Mouse (Mus musculus) neural tube, embryonic 14.5 days (tissue): ENCODE measurements at regions not wholly inside any gene's neighbourhood (a gene's known extent, or its start where the extent isn't known, plus 50 kb on each side); places are given as distances from the start of the nearest gene placed in this dataset.

Source experiments
- ATAC-seq: fragments of 200-750 bp; cut with Nextera tagmentation; 2 replicates; pipeline ENCODE4 v1.8.0; 2017; ENCODE audit warnings: low read depth, mild to moderate bottlenecking, moderate TSS enrichment, moderate library complexity
- H3K27ac ChIP-seq: fragments of 300-500 bp; sonication (generic); 2 replicates; pipeline ENCODE4 v1.5.1; 2014; ENCODE audit warnings: low read depth, mild to moderate bottlenecking, control low read depth, low read length, moderate library complexity, mixed read lengths
- H3K27me3 ChIP-seq: fragments of 300-500 bp; sonication (generic); 2 replicates; pipeline ENCODE4 v1.6.1; 2014; ENCODE audit warnings: low read length; ENCODE audit not compliant: control insufficient read depth, insufficient read depth
- H3K36me3 ChIP-seq: fragments of 300-500 bp; sonication (generic); 2 replicates; pipeline ENCODE4 v1.6.1; 2014; ENCODE audit warnings: low read length, mixed read lengths; ENCODE audit not compliant: control insufficient read depth, insufficient read depth
- H3K4me1 ChIP-seq: fragments of 300-500 bp; sonication (generic); 2 replicates; pipeline ENCODE4 v1.6.1; 2014; ENCODE audit warnings: low read length; ENCODE audit not compliant: control insufficient read depth, insufficient read depth
- H3K4me2 ChIP-seq: fragments of 300-500 bp; sonication (generic); 2 replicates; pipeline ENCODE4 v1.6.1; 2014; ENCODE audit warnings: mild to moderate bottlenecking, low read depth, low read length, control low read depth
- H3K4me3 ChIP-seq: fragments of 300-500 bp; sonication (generic); 2 replicates; pipeline ENCODE4 v1.5.1; 2014; ENCODE audit warnings: low read depth, low read length, control low read depth, mixed read lengths
- H3K9ac ChIP-seq: fragments of 300-500 bp; sonication (generic); replicated peaks from 2 replicates; pipeline ENCODE4 v1.6.1; 2014; ENCODE audit warnings: low read depth, mild to moderate bottlenecking, control low read depth, low read length, mixed read lengths
- H3K9me3 ChIP-seq: fragments of 300-500 bp; sonication (generic); 2 replicates; pipeline ENCODE4 v1.6.1; 2016; ENCODE audit warnings: low read length; ENCODE audit not compliant: control insufficient read depth
- WGBS: fragments of 180-500 bp; shearing (Covaris S2); extraction: QIAGEN DNeasy Blood & Tissue Kit; methylation state at CpG from one replicate; pipeline ENCODE4 v1.1.7; 2014; 5-methylcytosine and 5-hydroxymethylcytosine counted together

DNA sequence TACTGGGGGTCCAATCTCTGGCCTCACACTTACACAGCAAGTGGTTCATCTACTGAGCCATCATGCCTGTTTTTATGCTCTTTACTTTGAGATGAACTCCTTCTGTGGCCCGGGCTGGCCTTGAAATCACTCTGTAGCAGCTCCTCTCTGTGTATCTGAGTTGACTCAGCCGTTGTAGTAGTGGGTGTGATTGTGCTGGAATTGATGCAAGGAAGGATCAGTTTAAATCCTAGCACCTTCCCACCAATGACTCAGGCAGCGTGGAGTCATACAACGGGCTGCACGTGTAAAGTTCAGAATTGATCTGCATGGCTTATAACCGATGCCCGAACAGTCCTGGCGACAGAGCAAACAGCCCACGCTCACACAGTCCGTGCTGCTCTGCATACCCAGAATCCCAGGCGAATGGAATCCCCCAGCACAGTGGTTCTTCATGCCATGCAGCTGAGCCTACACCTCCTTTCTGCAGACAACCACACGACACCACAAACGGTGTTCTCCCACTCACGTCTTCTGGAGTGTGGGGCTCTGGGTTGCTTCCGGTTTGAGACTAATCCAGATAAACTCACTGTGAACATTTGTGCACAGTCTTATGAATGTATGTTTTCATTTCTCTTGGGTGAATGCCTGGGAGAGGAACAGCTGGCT is 81.2 kb downstream of the Gm5294 start:
- WGBS: 86% methylated on average over 15 of the region's 15 CpGs
- Histone ChIP-seq H3K4me2 (no peak overlapping the region), H3K9ac (no peak overlapping the region), H3K4me3 (no peak overlapping the region), H3K27me3 (no peaks in the 10 kb centered on the region), H3K36me3 (no peaks in the 10 kb centered on the region), H3K9me3 (no peaks in the 10 kb centered on the region), H3K4me1 (no peaks in the 10 kb centered on the region), H3K27ac (no peak overlapping the region)
- ATAC-seq: no peak

DNA sequence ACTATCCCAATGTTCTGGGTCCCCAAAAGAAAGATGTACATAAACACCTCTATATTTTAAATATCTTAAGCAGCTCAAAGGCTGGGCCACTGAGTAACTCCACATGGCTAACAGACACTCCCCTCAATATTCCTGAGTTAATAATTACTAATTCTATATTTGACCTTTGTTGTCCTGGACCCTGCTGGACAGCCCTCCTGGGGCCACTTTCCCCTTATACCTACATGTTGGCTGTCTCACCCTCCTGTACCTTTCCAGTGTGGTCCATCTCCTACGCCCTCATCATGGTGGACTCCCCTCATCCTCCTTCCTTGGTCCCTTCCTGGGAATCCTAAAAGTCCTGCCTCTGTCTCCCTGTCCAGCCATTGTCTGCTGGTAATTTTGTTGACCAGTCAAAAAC is 82.4 kb downstream of the Gm5294 start:
- no peak overlapping the region for H3K4me3 ChIP-seq
- H3K36me3 ChIP-seq: no peaks in the 10 kb centered on the region
- H3K27ac ChIP-seq: no peak overlapping the region
- no peak for ATAC-seq
- H3K27me3 ChIP-seq: no peaks in the 10 kb centered on the region
- no peaks in the 10 kb centered on the region for H3K9me3 ChIP-seq
- no peak overlapping the region for H3K4me2 ChIP-seq
- no peaks in the 10 kb centered on the region for H3K4me1 ChIP-seq
- H3K9ac ChIP-seq: no peak overlapping the region
- WGBS: 90% methylated on average over 1 of the region's 1 CpGs

DNA sequence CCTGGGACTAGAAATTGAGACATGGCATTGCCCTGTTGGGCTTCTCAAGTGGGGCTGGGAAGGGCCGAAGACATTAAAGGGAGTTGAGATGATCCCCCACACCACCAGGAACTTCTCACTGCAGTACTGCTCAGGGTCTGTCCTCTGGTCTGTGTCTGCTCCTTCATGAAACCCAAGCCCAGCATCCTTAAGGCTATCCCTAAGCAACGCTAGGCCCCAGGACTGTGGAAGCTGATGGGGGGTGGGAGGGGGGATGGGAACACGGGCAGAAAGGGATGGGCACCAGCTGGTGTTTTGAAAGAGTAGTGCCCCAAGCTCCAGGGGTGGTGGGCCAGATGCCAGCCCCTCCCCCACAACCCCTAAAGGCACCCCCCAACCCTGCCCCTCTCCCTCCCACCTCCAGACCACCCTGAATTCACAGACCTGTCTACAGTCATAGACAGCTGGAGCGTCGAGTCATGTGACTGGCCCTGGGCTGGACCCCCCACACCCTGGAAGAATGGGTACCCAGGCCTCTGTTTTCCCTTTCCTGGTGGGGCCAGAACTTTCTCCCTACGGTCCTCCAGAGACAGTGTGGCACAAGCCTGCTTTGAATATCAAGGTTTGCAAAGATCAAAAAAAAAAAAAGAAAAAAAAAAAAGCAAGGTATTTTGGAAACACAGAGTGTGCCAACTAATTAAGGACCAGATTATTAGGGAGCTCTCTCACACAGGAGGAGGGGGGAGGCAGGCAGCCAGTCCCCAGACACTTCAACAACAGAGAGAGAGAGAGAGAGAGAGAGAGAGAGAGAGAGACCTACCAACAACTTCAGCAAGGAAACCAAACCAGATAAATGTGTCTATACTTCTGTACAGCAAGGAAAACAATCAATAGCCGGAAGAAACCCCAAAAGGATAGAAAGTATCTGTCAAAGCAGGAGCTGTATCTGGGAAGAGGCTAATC is 85.1 kb downstream of the Pdgfa start:
- Histone ChIP-seq H3K27me3 (no peaks in the 10 kb centered on the region), H3K4me2 (no peak overlapping the region), H3K4me1 (0 out of 2 replicates have a peak, but pooled peaks cover 5% of the 10 kb centered on the region), H3K9ac (no peak overlapping the region), H3K27ac (no peak overlapping the region), H3K4me3 (no peak overlapping the region), H3K9me3 (no peaks in the 10 kb centered on the region), H3K36me3 (no peaks in the 10 kb centered on the region)
- 51% methylated on average over 7 of the region's 7 CpGs for WGBS
- peak; percentile 49; the same call in 1 of the 2 replicates for ATAC-seq

DNA sequence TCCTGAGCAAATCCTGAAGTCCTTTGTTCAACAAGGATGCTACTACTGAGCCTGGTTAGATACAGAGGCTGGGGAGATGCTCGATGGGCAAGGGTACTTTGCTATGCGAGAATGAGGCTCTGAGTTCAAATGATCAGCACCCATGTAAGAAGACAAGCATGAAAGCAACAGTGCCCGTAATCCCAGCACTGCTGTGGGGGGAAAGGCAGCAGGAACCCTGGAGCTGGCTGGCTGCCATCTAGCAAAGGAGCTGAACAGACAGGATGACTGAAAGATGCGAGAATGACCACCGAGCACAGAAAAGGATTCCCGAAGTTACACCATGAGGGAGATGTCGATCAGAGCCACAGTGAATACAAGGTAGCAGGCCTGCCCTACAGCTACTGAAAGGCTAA is 84.5 kb downstream of the Pdgfa start:
- no peak overlapping the region for H3K4me3 ChIP-seq
- no peak overlapping the region for H3K4me2 ChIP-seq
- no peak overlapping the region for H3K27ac ChIP-seq
- H3K9me3 ChIP-seq: no peaks in the 10 kb centered on the region
- no peak overlapping the region for H3K9ac ChIP-seq
- H3K4me1 ChIP-seq: 0 out of 2 replicates have a peak, but pooled peaks cover 5% of the 10 kb centered on the region
- WGBS: 55% methylated on average over 7 of the region's 7 CpGs
- no peaks in the 10 kb centered on the region for H3K36me3 ChIP-seq
- no peaks in the 10 kb centered on the region for H3K27me3 ChIP-seq
- no peak for ATAC-seq

DNA sequence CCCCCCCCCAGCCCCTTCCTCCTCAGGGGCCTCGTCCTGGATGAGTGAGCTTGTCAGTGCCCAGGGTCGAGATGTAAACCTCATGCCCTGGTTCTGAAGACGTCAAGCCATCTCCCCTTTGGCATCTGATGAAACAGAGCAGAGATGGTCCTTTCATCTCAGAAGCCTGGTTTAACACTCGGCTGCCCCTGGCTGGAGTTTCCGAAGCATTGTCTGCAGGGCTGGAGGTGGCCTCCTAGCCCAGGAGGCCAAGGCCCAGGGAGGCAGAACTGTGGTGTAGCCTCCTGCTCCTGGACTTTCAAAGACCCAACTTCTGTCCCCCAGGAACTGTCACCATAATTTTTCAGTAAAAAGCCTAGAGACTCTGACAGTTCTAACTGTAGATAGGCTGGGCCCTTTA is 82.1 kb downstream of the Pdgfa start:
- no peaks in the 10 kb centered on the region for H3K9me3 ChIP-seq
- no peaks in the 10 kb centered on the region for H3K36me3 ChIP-seq
- 0 out of 2 replicates have a peak, but pooled peaks cover 5% of the 10 kb centered on the region for H3K4me1 ChIP-seq
- no peaks in the 10 kb centered on the region for H3K27me3 ChIP-seq
- no peak overlapping the region for H3K4me3 ChIP-seq
- no peak overlapping the region for H3K9ac ChIP-seq
- H3K4me2 ChIP-seq: no peak overlapping the region
- no peak overlapping the region for H3K27ac ChIP-seq
- ATAC-seq: no peak
- WGBS: 24% methylated on average over 5 of the region's 5 CpGs

DNA sequence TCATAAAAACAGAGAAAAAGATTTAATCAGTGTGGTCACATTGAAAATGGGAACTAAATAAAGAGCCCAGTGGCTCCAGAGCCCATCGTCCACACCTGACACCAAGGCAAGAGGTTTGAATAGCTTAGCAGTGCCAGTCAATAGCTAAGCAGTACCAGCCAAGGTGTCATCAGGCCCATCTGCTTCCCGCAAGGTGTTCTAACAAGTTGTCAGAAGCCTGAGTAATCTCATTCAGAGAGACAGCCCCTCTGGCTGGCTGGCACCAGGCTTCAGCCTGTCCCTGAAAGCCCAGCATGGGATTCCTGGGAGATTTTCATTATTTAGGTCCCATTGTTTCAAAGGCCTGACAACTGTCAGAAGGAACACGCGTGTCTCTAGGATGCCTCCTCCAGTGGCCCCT is 81.7 kb downstream of the Pdgfa start:
- H3K9ac ChIP-seq: no peak overlapping the region
- no peak overlapping the region for H3K4me3 ChIP-seq
- H3K9me3 ChIP-seq: no peaks in the 10 kb centered on the region
- H3K27ac ChIP-seq: no peak overlapping the region
- H3K27me3 ChIP-seq: no peaks in the 10 kb centered on the region
- H3K36me3 ChIP-seq: no peaks in the 10 kb centered on the region
- H3K4me1 ChIP-seq: 0 out of 2 replicates have a peak, but pooled peaks cover 5% of the 10 kb centered on the region
- WGBS: 85% methylated on average over 4 of the region's 4 CpGs
- no peak for ATAC-seq
- H3K4me2 ChIP-seq: no peak overlapping the region

DNA sequence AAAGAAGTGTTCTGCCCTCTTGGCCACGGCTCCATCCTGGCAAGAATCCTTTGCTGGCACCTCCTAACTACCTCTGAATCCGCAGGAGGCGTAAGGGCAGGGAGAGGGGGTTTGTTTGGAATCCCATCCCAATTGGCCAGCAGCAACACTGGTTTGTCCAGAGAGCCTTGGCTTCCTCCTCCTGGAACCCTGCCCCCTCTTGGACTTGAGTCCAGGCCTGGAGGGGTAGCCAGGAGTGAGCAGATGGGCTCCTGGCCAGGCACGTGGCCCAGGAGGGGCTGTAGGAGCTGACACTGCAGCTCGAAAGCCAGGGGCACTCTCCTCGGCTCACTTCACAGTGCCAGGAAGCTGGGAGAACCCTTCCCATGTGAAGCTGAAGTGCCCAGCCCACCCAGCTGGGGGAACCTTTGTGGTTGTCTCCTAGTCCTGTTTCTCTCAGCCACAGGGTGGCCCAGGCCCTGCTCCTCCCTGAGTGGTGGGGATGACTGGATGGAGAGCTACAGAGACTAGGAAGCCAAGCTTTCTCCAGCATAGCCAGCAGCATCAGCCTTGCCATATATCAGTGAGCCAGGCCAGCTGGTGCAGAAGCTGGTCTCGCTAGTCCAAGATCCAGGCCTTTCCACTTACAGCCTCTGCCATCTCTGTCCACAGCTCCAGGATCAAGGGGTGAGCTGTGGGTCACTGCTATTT is 76.9 kb downstream of the Pdgfa start:
- Histone ChIP-seq H3K27ac (no peak overlapping the region), H3K9me3 (no peaks in the 10 kb centered on the region), H3K9ac (no peak overlapping the region), H3K4me3 (no peak overlapping the region), H3K36me3 (no peaks in the 10 kb centered on the region), H3K4me1 (no peaks in the 10 kb centered on the region), H3K27me3 (no peaks in the 10 kb centered on the region), H3K4me2 (no peak overlapping the region)
- 69% methylated on average over 7 of the region's 7 CpGs for WGBS
- ATAC-seq: no peak; the same call in 1 of the 2 replicates

DNA sequence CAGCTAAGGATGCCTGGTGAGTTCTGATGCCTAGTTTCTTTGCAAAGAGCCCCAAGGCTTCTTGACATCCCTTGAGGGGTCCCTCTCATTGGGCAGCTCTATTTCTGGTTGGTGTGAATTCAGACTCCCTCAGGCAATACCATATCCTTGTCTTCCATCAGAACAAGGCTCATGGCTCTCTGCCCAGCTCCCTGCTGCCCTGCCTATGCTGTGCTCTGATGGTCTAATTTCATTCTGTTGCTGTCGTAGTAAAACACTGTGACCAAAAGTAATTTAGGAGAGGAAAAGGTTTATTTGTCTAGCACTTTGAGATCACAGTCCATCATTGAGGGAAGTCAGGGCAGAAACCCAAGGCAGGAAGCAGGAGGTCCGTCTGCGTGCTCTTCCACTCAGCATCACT is 75.1 kb downstream of the Pdgfa start:
- Histone ChIP-seq H3K9ac (no peak overlapping the region), H3K36me3 (no peaks in the 10 kb centered on the region), H3K27ac (no peak overlapping the region), H3K27me3 (no peaks in the 10 kb centered on the region), H3K4me3 (no peak overlapping the region), H3K4me2 (no peak overlapping the region), H3K9me3 (no peaks in the 10 kb centered on the region), H3K4me1 (no peaks in the 10 kb centered on the region)
- WGBS: 56% methylated on average over 3 of the region's 3 CpGs
- no peak for ATAC-seq
